Mouse (Mus musculus): ENCODE measurements around the gene Rpl26. TPM values are rescaled to one million over a fixed set of nuclear protein-coding genes. Genes with fewer than 3 reads are reported as not detected.
A peak's percentile ranks its signal among the peaks of the same experiment; 100 is the strongest.

Gene Rpl26
- polyA plus RNA-seq, 1 experiment from 2014 or later, result 606 TPM

- no peak for ATAC-seq (ENCODE audit: low read depth)
- 83% methylated on average over 8 of the region's 8 CpGs for WGBS
- no peak overlapping the region for H3K9ac ChIP-seq (replicated peaks; ENCODE audit: low read depth, low read length)
- no peak overlapping the region for H3K27ac ChIP-seq (ENCODE audit: low read depth, low read length)
- H3K4me1 ChIP-seq (ENCODE audit: control insufficient read depth, insufficient read depth, low read length), result peaks cover 7% of the 10 kb centered on the region
- no peak overlapping the region for H3K4me3 ChIP-seq (ENCODE audit: low read depth, low read length)
- no peaks in the 10 kb centered on the region for H3K27me3 ChIP-seq (ENCODE audit: control insufficient read depth, insufficient read depth, low read length)
- no peaks in the 10 kb centered on the region for H3K9me3 ChIP-seq (ENCODE audit: control insufficient read depth, low read length)
- peaks cover 41% of the 10 kb centered on the region for H3K36me3 ChIP-seq (ENCODE audit: control insufficient read depth, insufficient read depth, low read length)
- H3K4me2 ChIP-seq (ENCODE audit: low read depth, low read length), result no peak overlapping the region
These were observed 3.2 kb downstream of the Rpl26 start for GRCm38 (mm10) chr11:68904375-68905137.

DNA sequence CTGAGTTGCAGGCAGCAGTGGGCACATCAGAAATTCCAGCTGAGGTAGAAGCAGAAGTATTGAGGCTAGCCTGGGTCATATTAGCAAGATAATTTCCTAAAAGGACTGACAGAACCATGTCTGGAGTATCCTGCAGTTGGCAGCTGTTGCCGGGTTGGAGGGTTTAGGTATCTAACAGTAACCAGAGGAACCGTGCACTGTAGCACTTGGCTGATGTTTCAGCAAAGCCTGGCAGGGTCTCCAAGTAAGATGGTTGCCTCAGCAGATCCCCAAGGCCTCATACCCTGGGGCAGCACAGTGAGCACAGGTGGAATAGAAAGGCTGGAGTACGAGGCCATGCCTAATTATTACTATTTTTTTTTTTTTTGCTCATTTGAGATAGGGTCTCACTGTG lies 3.8 kb downstream of the Rpl26 start:
- H3K4me2 ChIP-seq (ENCODE audit: low read depth, low read length), result no peak overlapping the region
- H3K4me3 ChIP-seq (ENCODE audit: low read depth, low read length), result no peak overlapping the region
- H3K27me3 ChIP-seq (ENCODE audit: control insufficient read depth, insufficient read depth, low read length), result no peaks in the 10 kb centered on the region
- no peak overlapping the region for H3K27ac ChIP-seq (ENCODE audit: low read depth, low read length)
- peaks cover 41% of the 10 kb centered on the region for H3K36me3 ChIP-seq (ENCODE audit: control insufficient read depth, insufficient read depth, low read length)
- no peaks in the 10 kb centered on the region for H3K9me3 ChIP-seq (ENCODE audit: control insufficient read depth, low read length)
- WGBS, result 86% methylated on average over 3 of the region's 3 CpGs
- H3K4me1 ChIP-seq (ENCODE audit: control insufficient read depth, insufficient read depth, low read length), result peaks cover 7% of the 10 kb centered on the region
- ATAC-seq (ENCODE audit: low read depth), result no peak
- H3K9ac ChIP-seq (replicated peaks; ENCODE audit: low read depth, low read length), result no peak overlapping the region

DNA sequence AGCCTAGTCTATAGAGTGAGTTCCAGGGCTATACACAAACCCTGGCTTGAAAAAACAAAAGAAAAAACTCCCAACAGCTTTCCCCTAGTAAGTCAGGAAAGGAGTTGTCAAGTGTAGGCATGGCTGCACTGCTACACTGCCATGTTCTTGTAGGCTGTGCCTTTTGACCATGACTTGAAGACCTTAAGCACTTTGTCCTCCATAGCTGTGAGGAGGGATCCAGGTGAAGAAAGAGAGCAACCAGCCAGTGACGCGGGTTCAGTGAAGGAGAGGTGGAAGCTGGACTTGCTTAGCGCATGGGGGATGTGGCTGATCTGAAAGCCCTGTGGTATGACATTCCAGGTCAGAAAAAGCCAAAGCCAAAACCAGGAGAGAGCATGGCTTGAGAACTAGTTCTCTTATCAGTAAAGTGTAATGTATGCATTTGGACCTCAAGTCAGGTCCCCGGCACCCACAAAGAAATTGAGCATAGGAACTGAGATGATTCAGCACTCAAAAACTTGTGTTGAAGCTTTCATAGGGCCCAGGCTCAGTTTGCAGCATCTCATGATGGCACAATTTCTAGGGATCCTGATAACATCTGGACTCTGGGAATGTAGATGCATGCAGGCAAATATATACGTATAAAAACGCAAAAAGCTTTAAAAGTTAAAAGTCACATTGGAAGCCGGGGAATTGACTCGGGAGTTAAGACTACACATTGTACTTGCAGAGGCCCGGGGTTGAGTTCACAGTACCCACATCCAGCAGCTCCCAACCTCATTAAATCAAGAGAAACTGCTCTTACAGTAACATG lies 4.5 kb downstream of the Rpl26 start:
- Histone ChIP-seq H3K9me3 (ENCODE audit: control insufficient read depth, low read length) (no peaks in the 10 kb centered on the region), H3K4me3 (ENCODE audit: low read depth, low read length) (no peak overlapping the region), H3K9ac (replicated peaks; ENCODE audit: low read depth, low read length) (no peak overlapping the region), H3K4me2 (ENCODE audit: low read depth, low read length) (no peak overlapping the region), H3K27me3 (ENCODE audit: control insufficient read depth, insufficient read depth, low read length) (no peaks in the 10 kb centered on the region), H3K36me3 (ENCODE audit: control insufficient read depth, insufficient read depth, low read length) (peaks cover 41% of the 10 kb centered on the region), H3K27ac (ENCODE audit: low read depth, low read length) (no peak overlapping the region), H3K4me1 (ENCODE audit: control insufficient read depth, insufficient read depth, low read length) (peaks cover 7% of the 10 kb centered on the region)
- WGBS, result 91% methylated on average over 9 of the region's 9 CpGs
- no peak for ATAC-seq (ENCODE audit: low read depth)

GRCm38 (mm10) chr11:68906461-68906790 lies 5.0 kb downstream of the Rpl26 start:
- no peak for ATAC-seq (ENCODE audit: low read depth)
- H3K27me3 ChIP-seq (ENCODE audit: control insufficient read depth, insufficient read depth, low read length), result no peaks in the 10 kb centered on the region
- no peaks in the 10 kb centered on the region for H3K9me3 ChIP-seq (ENCODE audit: control insufficient read depth, low read length)
- H3K4me3 ChIP-seq (ENCODE audit: low read depth, low read length), result no peak overlapping the region
- WGBS, result 83% methylated on average over 4 of the region's 4 CpGs
- no peak overlapping the region for H3K4me2 ChIP-seq (ENCODE audit: low read depth, low read length)
- peaks cover 41% of the 10 kb centered on the region for H3K36me3 ChIP-seq (ENCODE audit: control insufficient read depth, insufficient read depth, low read length)
- no peak overlapping the region for H3K27ac ChIP-seq (ENCODE audit: low read depth, low read length)
- peaks cover 7% of the 10 kb centered on the region for H3K4me1 ChIP-seq (ENCODE audit: control insufficient read depth, insufficient read depth, low read length)
- H3K9ac ChIP-seq (replicated peaks; ENCODE audit: low read depth, low read length), result no peak overlapping the region

GRCm38 (mm10) chr11:68907251-68907650 lies 5.9 kb downstream of the Rpl26 start:
- 77% methylated on average over 3 of the region's 3 CpGs for WGBS
- H3K4me3 ChIP-seq (ENCODE audit: low read depth, low read length), result no peak overlapping the region
- H3K9me3 ChIP-seq (ENCODE audit: control insufficient read depth, low read length), result no peaks in the 10 kb centered on the region
- H3K9ac ChIP-seq (replicated peaks; ENCODE audit: low read depth, low read length), result no peak overlapping the region
- no peak overlapping the region for H3K27ac ChIP-seq (ENCODE audit: low read depth, low read length)
- peaks cover 6% of the 10 kb centered on the region for H3K4me1 ChIP-seq (ENCODE audit: control insufficient read depth, insufficient read depth, low read length)
- H3K4me2 ChIP-seq (ENCODE audit: low read depth, low read length), result no peak overlapping the region
- peaks cover 41% of the 10 kb centered on the region for H3K36me3 ChIP-seq (ENCODE audit: control insufficient read depth, insufficient read depth, low read length)
- no peak for ATAC-seq (ENCODE audit: low read depth)
- H3K27me3 ChIP-seq (ENCODE audit: control insufficient read depth, insufficient read depth, low read length), result no peaks in the 10 kb centered on the region

DNA sequence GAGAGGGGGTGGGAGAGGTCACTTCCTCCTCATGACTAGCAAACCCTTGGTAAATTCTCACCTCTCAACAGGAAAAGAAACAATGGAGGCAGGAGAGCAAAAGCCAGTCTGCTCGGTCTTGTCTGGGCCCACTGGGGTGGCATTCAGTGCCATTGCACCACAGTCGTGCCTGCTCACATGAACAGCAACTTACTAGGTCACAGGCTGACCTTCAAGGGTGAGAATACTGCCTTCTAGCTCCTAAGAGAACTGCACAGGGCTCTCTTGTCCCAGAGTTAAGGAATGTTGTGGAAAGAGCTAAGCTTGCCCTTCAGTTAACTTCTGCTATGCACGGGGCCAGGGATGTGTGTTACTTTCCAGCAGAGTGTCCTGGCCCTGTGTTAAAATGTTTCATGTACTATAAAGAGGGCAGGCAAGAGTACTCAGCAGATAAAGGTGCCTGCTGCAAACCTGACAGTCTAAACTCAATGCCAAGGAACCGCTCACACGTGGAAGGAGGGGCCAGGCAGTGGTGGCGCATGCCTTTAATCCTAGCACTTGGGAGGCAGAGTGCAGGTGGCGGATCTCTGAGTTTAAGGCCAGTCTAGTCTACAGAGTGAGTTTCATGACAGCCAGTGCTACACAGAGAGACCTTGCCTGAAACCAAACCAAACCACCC lies 7.6 kb downstream of the Rpl26 start:
- no peaks in the 10 kb centered on the region for H3K27me3 ChIP-seq (ENCODE audit: control insufficient read depth, insufficient read depth, low read length)
- WGBS, result 55% methylated on average over 7 of the region's 7 CpGs
- H3K36me3 ChIP-seq (ENCODE audit: control insufficient read depth, insufficient read depth, low read length), result peaks cover 28% of the 10 kb centered on the region
- no peak overlapping the region for H3K27ac ChIP-seq (ENCODE audit: low read depth, low read length)
- no peak overlapping the region for H3K4me2 ChIP-seq (ENCODE audit: low read depth, low read length)
- H3K9ac ChIP-seq (replicated peaks; ENCODE audit: low read depth, low read length), result no peak overlapping the region
- no peak overlapping the region for H3K4me3 ChIP-seq (ENCODE audit: low read depth, low read length)
- H3K9me3 ChIP-seq (ENCODE audit: control insufficient read depth, low read length), result no peaks in the 10 kb centered on the region
- no peak for ATAC-seq (ENCODE audit: low read depth)
- no peaks in the 10 kb centered on the region; the same call in 1 of the 2 replicates for H3K4me1 ChIP-seq (ENCODE audit: control insufficient read depth, insufficient read depth, low read length)

DNA sequence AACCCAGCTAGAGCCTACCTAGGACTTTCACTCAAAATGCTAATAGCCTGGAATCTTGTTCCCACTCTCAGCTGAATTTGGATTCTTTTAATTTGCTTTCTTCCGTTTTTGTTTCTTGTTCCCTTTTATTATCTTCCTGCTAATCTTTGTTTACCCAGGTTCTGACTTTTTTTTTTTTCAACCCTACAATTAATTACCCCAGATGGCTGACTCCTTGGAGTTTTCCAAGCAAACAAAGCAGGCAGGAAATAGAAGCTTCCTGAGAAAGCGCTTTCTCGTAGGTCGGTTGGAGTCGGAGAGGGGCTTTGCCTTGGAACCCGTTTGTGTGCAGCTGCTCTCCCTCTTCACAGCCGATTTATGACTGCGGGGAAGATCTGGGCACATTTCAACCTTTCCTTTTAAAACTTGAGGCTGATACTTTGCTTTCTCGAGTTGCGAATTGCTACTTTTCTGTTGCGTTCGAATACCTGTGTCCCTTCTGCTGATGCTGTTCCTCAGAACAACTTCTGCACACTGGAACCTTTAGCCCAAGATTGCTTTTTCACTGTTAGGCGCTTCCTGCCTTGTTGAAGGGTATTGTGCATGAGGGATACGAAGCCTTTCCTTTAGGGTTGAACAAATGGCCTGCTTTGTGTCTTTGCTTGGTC lies 10.3 kb downstream of the Rpl26 start:
- H3K36me3 ChIP-seq (ENCODE audit: control insufficient read depth, insufficient read depth, low read length), result peaks cover 4% of the 10 kb centered on the region; the same call in 1 of the 2 replicates
- no peak overlapping the region for H3K4me3 ChIP-seq (ENCODE audit: low read depth, low read length)
- H3K27ac ChIP-seq (ENCODE audit: low read depth, low read length), result 0 out of 2 replicates have a peak overlapping the region, but pooled peaks have one; percentile 28
- no peaks in the 10 kb centered on the region for H3K27me3 ChIP-seq (ENCODE audit: control insufficient read depth, insufficient read depth, low read length)
- no peak for ATAC-seq (ENCODE audit: low read depth)
- WGBS, result 47% methylated on average over 14 of the region's 14 CpGs
- H3K9me3 ChIP-seq (ENCODE audit: control insufficient read depth, low read length), result no peaks in the 10 kb centered on the region
- H3K9ac ChIP-seq (replicated peaks; ENCODE audit: low read depth, low read length), result no peak overlapping the region
- no peaks in the 10 kb centered on the region for H3K4me1 ChIP-seq (ENCODE audit: control insufficient read depth, insufficient read depth, low read length)
- no peak overlapping the region for H3K4me2 ChIP-seq (ENCODE audit: low read depth, low read length)

DNA sequence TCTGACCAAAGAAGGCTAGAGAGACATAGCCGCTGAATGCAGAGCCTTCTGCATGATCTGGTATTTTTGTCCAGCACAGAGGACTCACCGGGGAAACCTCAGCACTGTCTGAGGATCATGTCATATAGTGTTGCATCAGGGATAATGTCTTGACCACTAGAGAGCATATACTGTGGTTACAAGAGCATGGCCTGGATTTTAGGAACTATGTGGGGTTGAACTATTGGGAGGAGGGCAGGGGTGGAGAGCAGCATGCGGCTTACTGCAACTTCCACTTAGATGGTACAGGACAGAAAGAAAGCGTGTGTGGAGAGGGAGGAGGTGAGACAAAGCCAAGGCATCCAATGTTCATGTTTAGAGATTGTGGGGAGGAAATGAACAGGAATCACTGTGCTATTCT lies 13.2 kb downstream of the Rpl26 start:
- no peaks in the 10 kb centered on the region for H3K36me3 ChIP-seq (ENCODE audit: control insufficient read depth, insufficient read depth, low read length)
- H3K9ac ChIP-seq (replicated peaks; ENCODE audit: low read depth, low read length), result no peak overlapping the region
- no peak overlapping the region for H3K4me3 ChIP-seq (ENCODE audit: low read depth, low read length)
- ATAC-seq (ENCODE audit: low read depth), result no peak
- H3K4me1 ChIP-seq (ENCODE audit: control insufficient read depth, insufficient read depth, low read length), result no peaks in the 10 kb centered on the region
- WGBS, result 96% methylated on average over 4 of the region's 4 CpGs
- H3K27ac ChIP-seq (ENCODE audit: low read depth, low read length), result no peak overlapping the region
- H3K27me3 ChIP-seq (ENCODE audit: control insufficient read depth, insufficient read depth, low read length), result no peaks in the 10 kb centered on the region
- H3K9me3 ChIP-seq (ENCODE audit: control insufficient read depth, low read length), result no peaks in the 10 kb centered on the region
- H3K4me2 ChIP-seq (ENCODE audit: low read depth, low read length), result no peak overlapping the region
